Mouse (Mus musculus) leukemia stem cell, adult 10-12 weeks (primary cell): ENCODE data around the gene Syt1. TPM values are rescaled to one million over a fixed set of nuclear protein-coding genes. Genes with fewer than 3 reads are reported as not detected.

Experiments used
- polyA plus RNA-seq: library from polyadenylated mRNA; stranded (reverse); fragments of >175 nt; gene quantifications from 2 replicates; pipeline ENCODE4 v1.2.3, GENCODE M21; 2012; ENCODE audit warnings: low replicate concordance

Syt1 gene
- polyA plus RNA-seq, result 0.06 and 0.17 TPM in 2 replicates

DNA sequence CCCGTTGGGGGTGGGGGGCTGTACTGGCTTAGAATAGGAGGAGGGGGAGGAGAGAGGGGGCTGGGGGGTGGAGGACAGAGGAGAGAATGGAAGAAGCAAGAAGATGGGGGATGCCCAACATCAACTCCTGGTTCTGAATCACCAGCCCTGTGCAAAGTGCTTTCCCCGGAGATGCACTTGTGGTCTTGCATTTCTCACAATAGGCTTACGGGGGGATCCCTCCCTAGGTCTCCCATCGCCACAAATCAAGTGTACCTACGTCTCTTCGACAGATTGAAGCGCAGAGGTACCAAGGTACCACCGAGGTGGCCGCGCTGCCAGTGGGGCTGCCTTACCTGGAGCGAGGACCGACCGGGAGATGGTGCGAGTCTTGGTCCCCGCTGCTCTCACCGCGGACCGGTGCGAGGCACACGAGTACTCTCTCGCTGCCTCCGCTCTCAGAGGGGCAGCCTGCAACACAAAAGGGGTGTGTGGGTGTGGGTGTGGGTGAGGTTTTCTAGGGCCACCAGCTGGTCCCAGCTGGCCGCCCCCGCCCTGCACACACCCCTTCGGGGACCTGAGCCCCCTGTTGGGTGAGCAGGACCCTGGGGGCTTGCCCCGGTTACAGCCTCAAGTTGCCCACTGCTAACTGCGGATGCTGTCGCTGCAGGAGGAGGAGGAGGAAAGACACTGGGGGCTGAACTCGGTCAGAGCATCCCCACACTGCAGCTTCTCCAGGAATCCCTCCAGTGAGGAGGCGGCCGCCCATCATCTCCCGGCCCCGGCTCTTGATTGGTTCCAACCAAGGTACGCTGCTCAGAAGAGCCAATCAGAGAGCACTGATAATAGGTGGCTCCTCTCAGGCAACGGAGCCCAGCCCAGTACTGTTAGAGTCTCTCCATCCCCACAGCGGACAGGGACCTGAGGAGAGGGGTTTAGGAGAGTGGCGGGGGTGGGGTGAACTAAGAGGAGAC is at the start of gene Syt1:
Gene Syt1, minus strand, starts transcription at position 742 of the 953 bp plus-strand sequence.

DNA sequence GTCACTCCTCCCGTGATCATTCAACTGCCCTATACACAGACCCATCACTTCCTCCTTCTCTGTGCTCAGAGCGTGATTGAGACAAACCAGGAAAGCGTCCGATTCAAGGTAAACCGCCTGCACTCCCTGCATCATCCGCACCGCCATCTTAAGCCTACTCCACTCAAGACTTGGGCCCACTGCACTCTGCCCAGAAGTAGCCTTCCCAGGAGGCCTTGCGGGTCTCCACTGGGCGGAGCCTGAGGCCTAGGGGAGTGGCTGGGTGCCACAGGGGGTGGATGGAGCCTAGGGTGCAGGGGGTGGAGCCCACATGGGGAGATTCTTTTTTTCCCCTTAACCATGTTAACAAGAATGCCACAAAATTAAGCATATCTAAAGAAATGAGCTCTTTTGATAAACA is 310.8 kb downstream of the Syt1 start, which contains the start of gene Gm5136:
Gene Gm5136, minus strand, starts transcription at position 215 of the 400 bp plus-strand sequence.

